Mouse (Mus musculus) testis, adult 2 months (tissue): ENCODE data around the gene Atp6v0e2.

Source experiments
- CTCF ChIP-seq: fragments of 200-500 bp; IDR thresholded peaks from 2 replicates; pipeline ENCODE4 v1.5.1; 2012; ENCODE audit warnings: low read depth, mild to moderate bottlenecking, inconsistent platforms, low read length, moderate library complexity; ENCODE audit not compliant: control insufficient read depth, insufficient read depth, insufficient replicate concordance
- POLR2A ChIP-seq: fragments of 200-500 bp; IDR thresholded peaks from 2 replicates; pipeline ENCODE4 v1.6.1; 2012; ENCODE audit warnings: low read depth, mild to moderate bottlenecking, inconsistent platforms, low read length, moderate library complexity; ENCODE audit not compliant: control insufficient read depth

DNA sequence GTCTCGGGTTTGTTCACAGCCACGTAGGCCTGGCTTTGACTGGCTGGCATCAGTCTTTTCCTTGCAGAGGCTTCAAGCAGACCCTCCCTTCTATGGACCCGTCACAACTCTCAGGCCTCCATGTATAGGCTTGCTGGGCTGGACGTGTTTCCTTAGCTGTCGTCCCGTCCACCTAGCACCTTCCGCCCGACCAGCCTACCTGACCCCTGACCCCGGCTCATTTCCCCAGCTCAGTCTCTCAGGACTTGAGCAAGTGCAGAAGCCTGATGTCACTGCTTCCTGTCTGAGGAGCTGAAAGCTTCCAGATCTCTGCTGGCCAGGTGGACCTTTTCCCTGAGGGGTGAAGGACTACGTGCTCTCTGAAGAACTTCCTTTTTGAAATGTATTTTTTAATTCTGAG, 35.9 kb downstream of the Atp6v0e2 start:
- TF ChIP-seq CTCF (no peak), POLR2A (no peak)
